Mouse (Mus musculus) MEL (cell line): ENCODE data around the gene Naa80. TPM values are rescaled to one million over a fixed set of nuclear protein-coding genes. Genes with fewer than 3 reads are reported as not detected.

ENCODE experiments used
- DNase-seq: peaks from one replicate; pipeline ENCODE4 v3.0.0; 2011; ENCODE audit warnings: low read depth, low spot score
- H3K27ac ChIP-seq: 2 replicates; pipeline ENCODE4 v1.5.1; 2012; ENCODE audit warnings: low read depth, mild to moderate bottlenecking, control low read depth, low read length, moderate library complexity; ENCODE audit not compliant: control insufficient read depth
- H3K27me3 ChIP-seq, 2 experiments: fragments of 150-350 bp in 1 of 2; sonication (generic) in 1 of 2; 2 replicates each; pipeline ENCODE4 v1.6.1; 2012; ENCODE audit warnings: low read length in 2 of 2, mild to moderate bottlenecking in 2 of 2, improper control_type of control experiment in 1 of 2, moderate library complexity in 1 of 2; ENCODE audit not compliant: insufficient read depth in 2 of 2, control insufficient read depth in 1 of 2
- H3K36me3 ChIP-seq, 2 experiments: 2 replicates each; pipeline ENCODE4 v1.6.1; 2012 to 2014; ENCODE audit warnings: low read length in 2 of 2, improper control_type of control experiment in 1 of 2, inconsistent platforms in 1 of 2, mild to moderate bottlenecking in 1 of 2; ENCODE audit not compliant: insufficient read depth in 2 of 2, control insufficient read depth in 1 of 2
- H3K4me1 ChIP-seq, 2 experiments: fragments of 150-350 bp in 1 of 2; sonication (generic) in 1 of 2; 2 replicates each; pipeline ENCODE4 v1.6.1; 2012; ENCODE audit warnings: low read length in 2 of 2, improper control_type of control experiment in 1 of 2, mild to moderate bottlenecking in 1 of 2; ENCODE audit not compliant: insufficient read depth in 2 of 2, control insufficient read depth in 1 of 2
- H3K4me3 ChIP-seq, 2 experiments: fragments of 150-350 bp in 1 of 2; sonication (generic) in 1 of 2; 2 replicates each; pipeline ENCODE4 v1.5.1; 2012; ENCODE audit warnings: low read depth in 2 of 2, low read length in 2 of 2, mild to moderate bottlenecking in 2 of 2, moderate library complexity in 2 of 2, control low read depth in 1 of 2, improper control_type of control experiment in 1 of 2; ENCODE audit not compliant: control insufficient read depth in 1 of 2, insufficient read depth in 1 of 2
- H3K79me2 ChIP-seq: 2 replicates; pipeline ENCODE4 v1.6.1; 2012; ENCODE audit warnings: mild to moderate bottlenecking, low read length, moderate library complexity; ENCODE audit not compliant: control insufficient read depth, poor library complexity, insufficient read depth
- H3K9ac ChIP-seq: 2 replicates; pipeline ENCODE4 v1.6.1; 2012; ENCODE audit warnings: low read depth, mild to moderate bottlenecking, control low read depth, low read length, moderate library complexity; ENCODE audit not compliant: control insufficient read depth, poor library complexity, severe bottlenecking
- H3K9me3 ChIP-seq: fragments of 150-350 bp; sonication (generic); replicated peaks from 2 replicates; pipeline ENCODE4 v1.6.1; 2012; ENCODE audit warnings: mild to moderate bottlenecking, low read length, improper control_type of control experiment, moderate library complexity; ENCODE audit not compliant: insufficient read depth
- CHD1 ChIP-seq: IDR thresholded peaks from 2 replicates; pipeline ENCODE4 v1.6.1; 2012; ENCODE audit warnings: low read depth, mild to moderate bottlenecking, inconsistent platforms, low read length, improper control_type of control experiment
- CTCF ChIP-seq, 3 experiments: IDR thresholded peaks in 2 of 3; conservative IDR thresholded peaks in 1 of 3; 2 replicates each; pipeline ENCODE4 v1.5.1; 2011 to 2012; ENCODE audit warnings: low read length in 3 of 3, low read depth in 2 of 3, mild to moderate bottlenecking in 2 of 3, improper control_type of control experiment in 1 of 3, inconsistent platforms in 1 of 3, mixed read lengths in 1 of 3, moderate library complexity in 1 of 3; ENCODE audit not compliant: control insufficient read depth in 1 of 3, insufficient read depth in 1 of 3, poor library complexity in 1 of 3, severe bottlenecking in 1 of 3
- ELF1 ChIP-seq: IDR thresholded peaks from 2 replicates; pipeline ENCODE4 v1.6.1; 2014; ENCODE audit warnings: low read depth, mild to moderate bottlenecking, inconsistent platforms, low read length, improper control_type of control experiment, moderate library complexity
- EP300 ChIP-seq, 2 experiments: IDR thresholded peaks; 2 replicates each; pipeline ENCODE4 v1.6.1; 2011; ENCODE audit warnings: improper control_type of control experiment in 2 of 2, low read length in 2 of 2, low read depth in 1 of 2, mild to moderate bottlenecking in 1 of 2
- GABPA ChIP-seq: IDR thresholded peaks from 2 replicates; pipeline ENCODE4 v1.6.1; 2012; ENCODE audit warnings: low read depth, mild to moderate bottlenecking, inconsistent platforms, low read length, improper control_type of control experiment, moderate library complexity
- HCFC1 ChIP-seq: IDR thresholded peaks from 2 replicates; pipeline ENCODE4 v1.6.1; 2012; ENCODE audit warnings: low read depth, mild to moderate bottlenecking, inconsistent platforms, low read length, improper control_type of control experiment, moderate library complexity
- MAFK ChIP-seq: IDR thresholded peaks from 2 replicates; pipeline ENCODE4 v1.6.1; 2011; ENCODE audit warnings: low read depth, mild to moderate bottlenecking, low read length, improper control_type of control experiment, borderline replicate concordance
- MAX ChIP-seq: IDR thresholded peaks from 2 replicates; pipeline ENCODE4 v1.6.1; 2011; ENCODE audit warnings: low read length, improper control_type of control experiment
- MEF2A ChIP-seq: IDR thresholded peaks from 2 replicates; pipeline ENCODE4 v1.6.1; 2014; ENCODE audit warnings: low read depth, mild to moderate bottlenecking, inconsistent platforms, low read length, improper control_type of control experiment; ENCODE audit not compliant: poor library complexity, insufficient replicate concordance, severe bottlenecking; ENCODE audit errors: extremely low read depth
- MXI1 ChIP-seq: IDR thresholded peaks from 2 replicates; pipeline ENCODE4 v1.6.1; 2011; ENCODE audit warnings: mild to moderate bottlenecking, low read depth, low read length, improper control_type of control experiment
- MYB ChIP-seq: IDR thresholded peaks from 2 replicates; pipeline ENCODE4 v1.6.1; 2011; ENCODE audit warnings: mild to moderate bottlenecking, low read depth, low read length, improper control_type of control experiment
- NELFE ChIP-seq: IDR thresholded peaks from 2 replicates; pipeline ENCODE4 v1.6.1; 2011; ENCODE audit warnings: low read depth, low read length, improper control_type of control experiment
- NRF1 ChIP-seq: IDR thresholded peaks from 2 replicates; pipeline ENCODE4 v1.6.1; 2014; ENCODE audit warnings: low read depth, mild to moderate bottlenecking, inconsistent platforms, low read length, improper control_type of control experiment, moderate library complexity; ENCODE audit not compliant: poor library complexity, insufficient read depth, severe bottlenecking
- POLR2A ChIP-seq, 2 experiments: IDR thresholded peaks; 2 replicates each; pipeline ENCODE4 v1.6.1; 2011 to 2012; ENCODE audit warnings: low read length in 2 of 2, mild to moderate bottlenecking in 2 of 2, control low read depth in 1 of 2, improper control_type of control experiment in 1 of 2, low read depth in 1 of 2, moderate library complexity in 1 of 2; ENCODE audit not compliant: control insufficient read depth in 1 of 2, insufficient read depth in 1 of 2, poor library complexity in 1 of 2
- POLR2AphosphoS2 ChIP-seq: IDR thresholded peaks from 2 replicates; pipeline ENCODE4 v1.6.1; 2011; ENCODE audit warnings: low read length, improper control_type of control experiment
- POLR2AphosphoS5 ChIP-seq: IDR thresholded peaks from 2 replicates; pipeline ENCODE4 v1.6.1; 2012; ENCODE audit warnings: low read depth, borderline replicate concordance, mild to moderate bottlenecking, inconsistent platforms, low read length, moderate library complexity, mixed read lengths
- RCOR1 ChIP-seq: IDR thresholded peaks from 2 replicates; pipeline ENCODE4 v1.6.1; 2012; ENCODE audit warnings: low read depth, mild to moderate bottlenecking, inconsistent platforms, low read length, improper control_type of control experiment
- SIN3A ChIP-seq: IDR thresholded peaks from 2 replicates; pipeline ENCODE4 v1.6.1; 2012; ENCODE audit warnings: low read length, improper control_type of control experiment, inconsistent platforms
- TAL1 ChIP-seq: IDR thresholded peaks from 2 replicates; pipeline ENCODE4 v1.6.1; 2012; ENCODE audit warnings: mild to moderate bottlenecking, inconsistent platforms, low read length, moderate library complexity, mixed read lengths
- TCF12 ChIP-seq: IDR thresholded peaks from 2 replicates; pipeline ENCODE4 v1.6.1; 2014; ENCODE audit warnings: low read depth, mild to moderate bottlenecking, inconsistent platforms, low read length, improper control_type of control experiment, moderate library complexity
- UBTF ChIP-seq: IDR thresholded peaks from 2 replicates; pipeline ENCODE4 v1.6.1; 2012; ENCODE audit warnings: low read depth, mild to moderate bottlenecking, inconsistent platforms, low read length, improper control_type of control experiment, moderate library complexity, borderline replicate concordance; ENCODE audit not compliant: insufficient read depth
- USF1 ChIP-seq: IDR thresholded peaks from 2 replicates; pipeline ENCODE4 v1.6.1; 2014; ENCODE audit warnings: low read depth, mild to moderate bottlenecking, inconsistent platforms, low read length, improper control_type of control experiment, moderate library complexity
- ZMIZ1 ChIP-seq: IDR thresholded peaks from 2 replicates; pipeline ENCODE4 v1.6.1; 2012; ENCODE audit warnings: low read depth, mild to moderate bottlenecking, inconsistent platforms, low read length, improper control_type of control experiment, moderate library complexity
- ZNF384 ChIP-seq: IDR thresholded peaks from 2 replicates; pipeline ENCODE4 v1.6.1; 2012; ENCODE audit warnings: low read depth, mild to moderate bottlenecking, inconsistent platforms, low read length, improper control_type of control experiment
- polyA plus RNA-seq, 2 experiments: library from polyadenylated mRNA; stranded (reverse) in 1 of 2; unstranded in 1 of 2; fragments of >175 nt in 1 of 2; fragments of >200 nt in 1 of 2; gene quantifications; 2 replicates each; pipeline versions ENCODE4 v1.2.1 to v1.2.4; 2012; ENCODE audit warnings: low replicate concordance in 2 of 2, low read depth in 1 of 2; ENCODE audit not compliant: insufficient read length in 2 of 2, insufficient read depth in 1 of 2, missing spikeins in 1 of 2
- total RNA-seq: library from RNA; depleted of rRNA; stranded (reverse); fragments of 300-350 nt; gene quantifications from 2 replicates; pipeline ENCODE4 v1.2.3, GENCODE M21; 2012

Gene Naa80
- total and polyA plus RNA-seq, 3 experiments, result 14.3 to 74.0 TPM; not detected in 1

DNA sequence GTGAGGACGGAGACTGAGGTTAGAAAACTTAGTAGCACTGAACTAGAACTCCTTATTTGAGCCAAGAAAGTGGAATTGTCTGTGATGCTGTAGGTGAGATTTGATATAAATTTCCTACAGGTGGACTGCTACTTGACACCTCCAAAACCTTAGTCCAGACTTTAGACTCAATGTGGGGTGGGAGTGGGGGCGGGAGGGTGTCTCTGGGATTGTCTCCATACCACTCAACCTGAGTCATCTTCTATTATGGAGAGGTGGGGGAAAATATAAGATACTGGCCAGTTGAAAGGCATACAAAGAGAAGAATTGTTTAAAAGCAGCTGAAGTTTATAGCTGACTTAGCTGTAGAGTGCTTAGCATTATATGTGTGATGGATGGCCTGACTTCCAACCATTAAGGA, 23.0 kb upstream of the Naa80 start:
- Histone ChIP-seq H3K9ac (peak overlapping the region; percentile 94), H3K36me3 (peaks cover 10 to 29% of the 10 kb centered on the region in 2 experiments; a peak in 3 of 4 replicates), H3K27me3 (no peaks in the 10 kb centered on the region), H3K4me3 (peak overlapping the region; percentile 82 to 91)
- TF ChIP-seq CHD1 (0 out of 2 replicates have a peak, but pooled peaks have one; percentile 22), NELFE (no peak)
- TF ChIP-seq, all 39 proteins: peak for 1
- no peaks in the 10 kb centered on the region for H3K9me3 ChIP-seq
- peak overlapping the region; percentile 90 for H3K27ac ChIP-seq
- H3K79me2 ChIP-seq, result peaks cover 35% of the 10 kb centered on the region
- DNase-seq, result no peak
- peaks cover 10 to 33% of the 10 kb centered on the region in 2 experiments for H3K4me1 ChIP-seq

DNA sequence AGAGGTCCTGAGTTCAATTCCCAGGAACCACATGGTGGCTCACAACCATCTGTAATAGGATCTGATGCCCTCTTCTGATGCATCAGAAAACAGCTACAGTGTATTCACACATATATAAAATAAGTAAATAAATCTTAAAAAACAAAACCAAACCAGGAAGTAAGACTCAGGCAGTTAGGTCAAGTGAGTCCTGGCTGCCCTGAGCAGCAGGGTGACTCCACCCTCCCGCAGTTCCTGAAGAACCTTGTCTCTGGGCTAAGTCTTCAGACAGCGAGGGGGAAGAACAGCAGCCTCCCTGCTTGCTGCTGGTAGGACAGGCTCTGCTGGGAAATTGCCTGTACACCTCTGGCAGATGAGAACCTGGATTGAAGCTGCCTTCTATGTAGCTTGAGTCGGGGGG, 22.3 kb upstream of the Naa80 start:
- DNase-seq, result peak; percentile 50
- Histone ChIP-seq H3K36me3 (peaks cover 10 to 29% of the 10 kb centered on the region in 2 experiments; a peak in 3 of 4 replicates), H3K79me2 (peaks cover 35% of the 10 kb centered on the region), H3K27me3 (no peaks in the 10 kb centered on the region), H3K9me3 (no peaks in the 10 kb centered on the region), H3K4me1 (peaks cover 10 to 28% of the 10 kb centered on the region in 2 experiments), H3K4me3 (peak overlapping the region; percentile 20 to 82; a peak in 3 of 4 replicates), H3K27ac (peak overlapping the region; percentile 40), H3K9ac (peak overlapping the region; percentile 94)
- TF ChIP-seq ELF1 (peak; percentile 70), EP300 (IDR thresholded peaks at IDR 0.05; ENCODE audit: low read depth in 1 of 2, low read length in 2 of 2) (no peak)

DNA sequence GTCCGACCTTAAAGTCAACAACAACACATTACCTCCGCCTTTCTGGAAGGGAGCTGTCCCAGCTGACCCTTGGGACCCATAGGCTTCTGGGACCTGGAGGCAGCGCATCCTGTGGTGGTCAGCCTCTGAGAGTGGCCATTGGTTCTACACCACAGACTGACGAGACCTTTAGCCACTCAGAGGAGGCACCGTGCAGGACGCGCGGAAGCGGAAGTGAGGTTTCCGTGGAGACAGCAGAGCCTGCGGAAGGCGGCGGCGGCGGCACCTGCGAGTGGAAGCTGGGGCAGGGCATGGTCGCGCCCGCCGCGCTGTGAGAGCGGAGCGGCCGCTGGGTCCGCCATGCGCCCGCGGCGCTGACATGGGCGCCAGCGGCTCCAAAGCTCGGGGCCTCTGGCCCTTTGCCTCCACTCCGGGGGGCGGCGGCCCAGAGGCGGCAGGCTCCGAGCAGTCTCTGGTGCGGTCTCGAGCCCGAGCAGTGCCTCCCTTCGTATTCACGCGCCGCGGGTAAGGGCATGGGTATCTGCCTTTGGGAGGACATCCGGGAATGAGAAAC, 15.6 kb upstream of the Naa80 start, which contains the start of gene Tusc2:
Tusc2 (plus strand) TSS at position 227 of the 553 bp plus-strand sequence.
- Histone ChIP-seq H3K4me1 (peaks cover 0 to 16% of the 10 kb centered on the region in 2 experiments; a peak in 3 of 4 replicates), H3K9me3 (no peaks in the 10 kb centered on the region), H3K4me3 (peak within 1 kb of the TSS; percentile 69 to 89), H3K9ac (peak within 1 kb of the TSS; percentile 85), H3K36me3 (peaks cover 7% of the 10 kb centered on the region in 2 experiments), H3K27ac (peak within 1 kb of the TSS; percentile 35; the same call in 1 of the 2 replicates), H3K27me3 (no peaks in the 10 kb centered on the region), H3K79me2 (peaks cover 9% of the 10 kb centered on the region)
- DNase-seq, result peak; percentile 96
- TF ChIP-seq TCF12 (no peak), RCOR1 (peak; percentile 34; the same call in 1 of the 2 replicates), UBTF (peak; percentile 90; the same call in 1 of the 2 replicates), HCFC1 (peak; percentile 87), MXI1 (peak; percentile 89; the same call in 1 of the 2 replicates), SIN3A (peak; percentile 85), POLR2A (IDR thresholded peaks at IDR 0.05; ENCODE audit: control insufficient read depth in 1 of 2, insufficient read depth in 1 of 2, low read depth in 1 of 2, low read length in 2 of 2, poor library complexity in 1 of 2) (peak; percentile 67 to 77), MAX (peak; percentile 31; the same call in 1 of the 2 replicates), MYB (no peak), TAL1 (no peak), ZNF384 (no peak), MEF2A (no peak), MAFK (no peak), ZMIZ1 (peak; percentile 85; the same call in 1 of the 2 replicates), ELF1 (peak; percentile 93), CTCF (IDR thresholded peaks at IDR 0.05 in 2 of 3, conservative IDR thresholded peaks at IDR 0.05 in 1 of 3; ENCODE audit: control insufficient read depth in 1 of 3, insufficient read depth in 1 of 3, low read depth in 2 of 3, low read length in 3 of 3, poor library complexity in 1 of 3, severe bottlenecking in 1 of 3) (no peak), POLR2AphosphoS5 (no peak), POLR2AphosphoS2 (peak; percentile 98), NRF1 (0 out of 2 replicates have a peak, but pooled peaks have one; percentile 38), NELFE (peak; percentile 77), GABPA (no peak), USF1 (peak; percentile 52)
